Mouse (Mus musculus): ENCODE results near the gene Kirrel.

The Kirrel gene

DNA sequence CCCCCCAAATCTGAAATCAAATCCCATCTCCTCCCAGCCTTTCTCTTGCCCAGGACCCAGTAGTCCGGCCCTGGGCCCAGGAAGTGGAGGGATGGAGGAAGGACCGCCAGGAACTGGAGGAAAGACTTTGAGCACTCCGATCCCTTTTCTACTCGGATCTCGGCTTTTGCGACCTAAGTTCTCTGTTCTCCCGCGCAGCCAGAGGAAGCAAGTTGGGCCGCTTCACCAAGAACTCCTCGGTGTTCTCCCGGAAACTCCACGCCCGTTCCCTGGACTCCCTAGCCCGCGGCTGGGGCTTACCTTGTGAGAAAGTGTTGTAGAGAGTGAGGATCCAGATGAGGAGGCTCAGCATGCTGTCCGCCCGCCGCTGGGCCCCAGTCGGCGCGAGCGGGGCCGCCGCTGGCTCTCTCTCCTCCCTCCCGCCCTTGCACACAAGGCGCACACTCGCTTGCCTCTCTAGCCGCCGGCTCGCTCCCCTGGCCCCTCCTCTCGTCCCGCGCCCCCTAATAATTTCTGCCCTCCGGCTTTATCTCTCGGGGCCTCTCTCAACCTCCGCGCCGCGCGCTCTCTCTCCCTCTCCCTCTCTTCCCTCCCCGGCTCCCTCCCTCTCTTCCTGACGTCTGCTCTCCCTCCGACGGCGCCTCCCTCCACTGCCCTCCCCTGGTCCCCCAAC is at the start of gene Kirrel:
TSS of gene Kirrel (minus strand) at position 652 of the 673 bp plus-strand sequence.
- in situ Hi-C loops (cut with MseI, MboI) = no loop called here

DNA sequence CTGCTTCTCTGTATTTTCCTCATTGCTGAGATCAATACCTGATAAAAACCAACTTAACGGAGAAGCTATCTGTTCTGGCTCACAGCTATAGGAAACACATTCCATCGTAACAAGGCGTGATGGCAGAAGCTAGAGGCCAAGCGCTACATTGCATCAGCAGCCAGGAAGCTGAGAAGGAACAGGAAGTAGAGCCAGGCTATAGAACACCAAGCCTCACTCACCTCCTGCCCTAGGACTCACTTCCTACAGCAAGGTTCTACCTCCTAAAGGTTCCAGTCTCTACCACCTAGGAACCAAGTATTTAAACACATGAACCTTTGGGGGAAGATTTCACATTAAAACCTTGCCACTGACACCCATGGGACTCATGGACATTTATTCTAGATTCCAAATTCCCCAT is 49.1 kb upstream of the Kirrel start:
- in situ Hi-C loops (cut with MseI, MboI) = no loop called here

DNA sequence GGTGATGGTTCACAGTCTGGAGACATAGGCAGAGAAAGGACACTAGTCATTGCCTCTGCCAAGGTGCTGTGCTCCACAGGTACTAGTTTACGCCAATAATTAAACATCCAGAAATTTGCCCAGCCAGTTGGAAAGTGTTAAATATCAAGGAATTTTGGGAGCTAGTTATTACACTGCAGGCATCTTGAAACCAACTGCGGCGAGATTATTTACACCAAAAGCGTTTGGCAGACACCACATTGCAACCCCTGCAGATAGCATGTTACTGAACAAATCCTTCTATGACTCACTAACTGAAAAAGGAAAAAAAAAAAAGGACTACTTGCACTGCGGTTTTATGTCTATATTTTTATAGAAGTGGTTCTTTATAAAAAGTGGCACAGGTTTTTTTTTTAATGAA is 47.8 kb upstream of the Kirrel start:
- in situ Hi-C loops (cut with MseI, MboI) = no loop called here

DNA sequence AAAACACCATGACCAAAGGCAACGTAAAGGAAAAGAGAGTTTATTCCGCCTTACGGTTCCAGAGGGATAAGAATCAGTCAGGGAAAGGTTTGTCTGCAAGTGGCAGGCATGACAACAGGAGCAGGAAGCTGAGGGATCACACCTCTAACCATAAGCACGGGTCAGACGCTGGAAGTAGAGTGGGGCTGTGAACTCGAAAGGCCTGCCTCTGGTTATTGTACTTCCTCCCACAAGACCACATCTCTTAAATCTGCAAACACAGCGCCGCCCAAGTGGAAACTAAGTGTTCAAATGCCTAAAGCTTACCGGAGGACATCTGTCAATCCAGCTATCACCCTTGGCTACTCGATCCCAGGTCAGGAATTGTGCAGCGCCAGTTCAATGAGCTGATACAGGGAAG is 40.6 kb upstream of the Kirrel start:
- in situ Hi-C loops (cut with MseI, MboI) = no loop called here

DNA sequence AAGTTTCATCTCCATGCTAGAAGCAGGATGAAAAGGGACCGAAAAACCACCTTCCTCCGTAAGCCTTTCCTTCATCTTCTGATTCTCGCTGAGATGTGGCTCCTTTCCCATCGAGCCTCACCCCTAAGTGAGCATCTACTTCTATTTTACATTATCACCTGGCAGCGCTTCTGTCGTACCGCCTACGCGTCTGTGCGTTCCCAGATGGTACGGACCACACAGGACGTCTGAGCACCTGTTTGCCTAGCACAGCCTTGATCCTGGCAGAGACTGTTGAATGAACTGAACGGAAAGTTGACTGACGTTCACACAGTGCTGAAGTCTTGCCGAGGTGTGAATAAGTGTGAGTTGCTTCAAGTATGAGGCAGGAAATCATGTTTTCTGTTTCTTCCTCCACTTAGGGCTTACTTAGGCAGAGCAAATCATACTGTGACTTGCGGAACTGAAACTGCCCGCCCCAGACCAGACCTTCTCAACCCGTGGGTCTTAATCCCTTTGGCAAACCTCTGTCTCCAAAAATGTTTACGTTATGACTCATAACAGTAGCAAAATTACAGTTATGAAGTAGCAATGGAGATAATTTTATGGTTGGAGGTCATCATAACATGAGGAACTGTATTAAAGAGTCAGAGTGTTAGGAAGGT is 39.8 kb upstream of the Kirrel start:
- in situ Hi-C loops (cut with MseI, MboI) = no loop called here

DNA sequence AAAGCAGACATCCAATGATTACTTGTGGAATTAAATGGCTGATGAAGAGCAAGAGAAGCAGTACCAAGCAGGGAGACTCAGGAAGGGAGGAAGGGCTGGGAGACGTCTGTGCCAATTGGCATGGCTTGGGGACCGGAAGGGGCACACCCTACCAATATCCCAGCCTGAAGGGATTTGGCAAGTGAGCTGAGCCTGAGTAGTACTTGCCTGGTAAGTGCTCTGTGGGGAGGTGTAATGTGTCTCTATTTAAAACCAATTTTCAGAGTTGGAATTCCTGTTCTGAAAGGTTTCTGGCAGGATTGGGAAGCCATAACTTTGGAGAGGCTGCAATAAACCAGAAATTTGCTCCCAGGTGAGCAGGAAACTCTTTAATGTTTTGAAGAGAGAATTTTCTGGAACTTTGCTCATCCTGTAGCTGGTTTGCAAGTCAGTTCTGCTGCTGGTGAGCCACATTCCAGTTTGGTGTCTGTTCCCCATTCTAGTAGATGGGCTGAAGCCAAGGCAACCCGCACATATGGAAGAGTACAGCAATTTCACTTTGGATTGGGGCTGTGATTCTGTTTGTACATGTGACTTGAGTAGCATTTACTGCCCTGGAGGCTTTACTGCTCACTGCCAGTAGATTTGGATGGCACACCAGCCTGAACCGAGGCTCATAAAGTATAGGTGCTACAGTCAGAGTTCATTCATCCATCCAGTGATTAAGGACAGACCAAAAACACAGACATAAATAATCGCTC is 32.0 kb upstream of the Kirrel start:
- in situ Hi-C loops (cut with MseI, MboI) = no loop called here

DNA sequence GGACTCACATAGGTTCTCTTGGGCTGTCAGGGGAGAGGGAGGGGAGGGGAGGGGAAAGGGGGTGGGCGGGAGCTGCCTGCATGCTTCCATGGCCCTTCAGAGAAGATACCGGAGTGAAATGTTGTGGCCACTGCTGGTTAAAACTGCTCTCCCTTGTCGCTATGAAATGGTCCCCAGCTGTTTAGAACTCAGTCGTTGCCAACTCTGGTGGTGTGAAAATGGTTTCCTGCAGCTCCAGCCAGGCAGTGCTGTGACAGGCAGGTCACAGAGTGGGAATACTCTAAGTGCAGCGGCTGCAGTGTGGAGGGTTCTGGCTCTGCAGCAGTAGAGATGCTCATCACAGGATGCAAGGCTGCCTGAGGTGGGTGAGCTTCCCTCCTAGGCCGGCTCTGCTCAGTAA is 22.1 kb upstream of the Kirrel start:
- in situ Hi-C loops (cut with MseI, MboI) = no loop called here

DNA sequence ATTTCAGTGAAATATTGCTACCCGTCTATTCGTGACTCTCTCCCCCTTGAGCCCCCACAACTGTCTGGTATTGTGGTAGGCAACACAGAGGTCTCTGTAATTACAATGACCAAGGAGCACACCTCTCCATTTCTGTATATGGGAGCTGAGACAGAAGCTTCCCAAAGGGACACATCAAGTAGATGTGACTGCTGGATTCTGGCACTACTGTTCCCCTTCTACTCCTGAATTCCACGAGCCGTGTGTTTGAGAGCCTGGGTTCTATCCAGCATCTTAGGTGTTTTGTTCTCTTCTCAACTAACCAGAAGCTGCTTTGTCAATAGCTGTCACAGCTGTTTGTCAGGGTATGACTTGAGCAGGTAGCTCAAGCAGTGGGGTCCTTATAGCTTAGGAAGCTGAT is 20.5 kb upstream of the Kirrel start:
- in situ Hi-C loops (cut with MseI, MboI) = no loop called here

DNA sequence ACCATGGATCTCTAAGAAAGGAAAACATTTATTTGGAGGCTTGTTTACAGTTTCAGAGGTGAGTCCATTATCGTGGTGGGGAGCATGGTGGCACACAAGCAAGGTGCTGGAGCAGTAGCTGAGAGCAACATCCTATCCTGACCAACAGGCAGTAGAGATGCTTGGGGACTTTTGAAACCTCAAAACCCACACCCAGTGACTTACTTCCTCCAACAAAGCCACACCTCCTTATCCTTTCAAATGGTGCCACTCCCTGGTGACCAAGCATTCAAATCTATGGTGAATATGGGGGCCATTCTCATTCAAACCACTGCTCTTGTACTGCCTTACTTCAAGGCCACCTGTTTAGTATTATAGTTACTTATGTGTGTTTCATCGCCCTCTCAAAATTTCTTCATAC is 20.0 kb upstream of the Kirrel start:
- in situ Hi-C loops (cut with MseI, MboI) = no loop called here

DNA sequence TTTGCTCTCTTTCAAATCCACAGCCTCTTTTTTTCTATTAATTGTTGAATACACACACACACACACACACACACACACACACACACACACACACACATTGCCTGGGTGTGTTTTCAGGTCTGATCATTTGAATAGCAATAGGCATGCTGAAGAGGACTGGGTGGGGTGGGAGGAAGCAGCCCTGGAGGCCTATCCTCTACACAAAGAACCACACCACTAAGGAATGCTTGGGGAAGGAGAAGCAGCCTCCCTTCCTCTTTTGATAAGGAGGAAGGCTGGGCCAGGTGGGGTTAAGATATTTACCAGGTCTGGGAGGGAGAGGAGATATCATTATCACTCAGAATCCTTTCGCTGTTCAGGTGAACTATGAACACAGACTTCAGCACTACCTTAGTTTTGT is 19.2 kb upstream of the Kirrel start:
- in situ Hi-C loops (cut with MseI, MboI) = no loop called here

DNA sequence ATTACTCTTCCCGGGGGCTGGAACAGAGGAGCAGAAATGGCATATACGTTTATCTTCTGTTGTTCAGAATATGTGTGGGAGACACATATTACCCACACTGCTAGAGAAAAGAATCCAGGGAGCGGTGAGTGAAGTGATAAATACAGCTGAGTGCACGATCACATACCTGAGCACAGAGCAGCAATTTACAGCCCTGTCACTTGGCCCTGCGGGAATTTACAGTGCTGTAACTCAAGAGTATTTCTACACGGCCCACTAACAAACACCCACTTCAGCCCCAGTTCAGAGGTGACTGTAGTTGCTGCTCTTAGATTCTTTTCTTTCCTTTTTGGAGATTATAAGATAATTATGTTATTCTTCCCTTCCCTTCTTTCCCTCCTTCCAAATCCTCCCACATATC is 18.8 kb upstream of the Kirrel start:
- in situ Hi-C loops (cut with MseI, MboI) = no loop called here

DNA sequence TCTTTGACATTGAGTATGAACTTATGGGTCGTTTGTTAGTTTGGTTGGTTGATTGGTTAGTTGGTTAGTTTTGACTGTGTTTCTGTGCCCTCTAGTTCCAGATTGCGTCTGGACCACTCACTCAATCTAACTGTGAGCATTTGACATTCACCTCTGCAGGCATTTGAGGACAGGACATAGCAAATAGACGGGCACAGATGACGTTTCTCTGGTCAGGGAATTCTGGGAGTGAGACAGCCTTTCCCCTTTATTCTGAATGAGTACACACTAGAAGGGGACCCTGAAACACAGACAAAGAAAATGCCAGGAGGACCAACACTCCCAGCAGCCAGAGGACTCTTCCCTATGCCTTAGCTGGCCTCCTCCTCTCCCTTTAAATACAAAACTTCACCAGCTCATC is 2.1 kb upstream of the Kirrel start:
- in situ Hi-C loops (cut with MseI, MboI) = loop anchor here in 1 of 2 experiments (5.0 kb wide), 1 partner anchor 84 kb away; no protein-coding TSS in a partner anchor

DNA sequence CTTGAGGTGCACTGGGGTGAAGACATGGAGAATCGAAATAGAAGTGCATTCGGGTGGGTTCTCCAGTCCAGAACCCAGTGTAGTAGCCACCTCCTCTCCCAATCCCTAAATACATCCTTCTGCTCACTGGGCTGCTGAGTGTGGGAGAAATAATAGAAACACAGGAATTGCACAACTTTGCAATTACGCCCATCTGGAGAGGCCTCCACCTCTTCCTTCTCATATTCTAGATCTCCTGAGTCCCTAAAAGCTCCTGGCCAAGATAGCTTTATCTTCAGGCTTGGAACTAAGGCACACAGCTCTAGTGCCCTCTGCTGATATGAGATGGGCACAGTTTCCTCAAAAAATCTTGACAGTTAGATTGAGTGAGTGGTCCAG is 880 bp upstream of the Kirrel start:
- in situ Hi-C loops (cut with MseI, MboI) = loop anchor here in 1 of 2 experiments (5.0 kb wide), 1 partner anchor 83 kb away; no protein-coding TSS in a partner anchor

DNA sequence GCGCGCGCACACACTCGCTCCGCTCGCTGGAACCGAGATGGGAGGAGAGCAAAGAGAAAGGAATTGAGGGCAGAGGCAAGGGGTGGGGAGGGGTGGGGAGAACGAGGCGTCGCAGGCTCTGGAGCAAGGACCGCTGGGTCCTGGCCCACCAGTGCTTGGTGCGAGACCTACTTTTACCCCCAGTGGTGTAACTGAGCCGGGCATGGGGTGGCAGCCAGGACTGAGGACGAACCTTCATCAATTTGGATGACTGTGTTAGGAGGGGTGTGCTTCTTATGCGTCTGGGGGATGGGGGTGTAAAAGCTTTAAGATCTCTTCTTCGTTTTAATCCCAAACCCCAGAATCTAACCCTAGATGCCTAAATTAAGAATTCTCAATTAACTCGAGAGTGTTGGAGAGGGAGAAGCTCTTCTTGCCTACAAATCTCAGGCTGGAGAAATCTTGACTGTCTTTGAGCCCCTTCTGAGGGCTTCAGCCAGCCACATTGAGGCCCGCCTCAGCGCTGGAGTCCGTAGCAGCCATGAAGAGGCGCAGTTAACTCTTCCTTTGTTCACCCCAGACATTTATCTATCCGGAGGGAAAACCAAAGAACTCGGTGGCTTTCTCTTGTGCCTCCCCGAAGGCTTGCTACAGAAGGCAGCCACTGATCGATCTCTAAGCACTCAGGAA is 356 bp upstream of the Kirrel start:
- in situ Hi-C loops (cut with MseI, MboI) = loop anchor here in 1 of 2 experiments (5.0 kb wide), 1 partner anchor 83 kb away; no protein-coding TSS in a partner anchor

DNA sequence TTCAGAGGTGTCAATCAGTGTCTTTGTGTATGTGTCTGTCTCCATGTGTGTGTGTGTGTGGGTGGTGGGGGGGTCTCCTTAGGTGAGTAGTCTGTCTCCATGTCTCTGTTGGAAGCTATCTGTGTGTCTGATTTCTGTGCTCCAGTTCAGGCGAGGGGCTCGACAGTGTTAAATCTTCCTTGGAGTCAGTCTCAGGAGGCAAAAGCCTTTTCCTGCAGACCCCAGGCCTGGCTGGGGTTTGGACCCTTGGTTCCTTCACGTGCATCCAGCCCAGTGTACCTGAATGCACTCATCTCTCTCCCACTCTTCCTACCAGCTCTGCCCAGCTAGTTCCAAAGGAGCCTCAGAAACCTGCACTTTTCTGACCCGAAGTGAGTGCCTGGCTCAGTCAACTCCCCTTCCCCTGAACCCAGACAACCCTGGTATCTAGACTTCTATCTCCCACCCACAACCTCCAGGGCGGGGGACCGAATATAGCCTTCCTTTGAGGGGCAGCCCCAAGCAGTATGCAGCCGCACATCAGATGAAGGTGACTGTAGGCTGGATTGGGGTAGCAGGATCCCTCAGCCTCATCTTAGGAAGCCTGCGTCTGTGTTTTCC is 961 bp downstream of the Kirrel start:
- in situ Hi-C loops (cut with MseI, MboI) = no loop called here

DNA sequence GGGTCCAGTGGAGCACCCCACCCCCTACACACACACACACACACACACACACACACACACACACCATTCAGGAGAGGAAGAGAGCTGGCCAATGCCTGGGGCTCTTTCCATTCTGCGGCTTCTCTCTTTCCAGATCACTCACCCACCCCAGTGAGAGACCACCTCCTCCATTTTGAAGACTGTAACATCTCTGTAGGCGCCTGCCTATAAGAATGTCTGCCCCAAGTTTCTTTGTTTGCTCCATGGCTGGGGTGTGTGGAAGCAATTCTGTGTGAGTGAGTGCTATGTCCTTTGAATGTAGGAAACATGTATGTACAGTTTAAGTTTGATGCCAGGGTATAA is 1.5 kb downstream of the Kirrel start:
- in situ Hi-C loops (cut with MseI, MboI) = no loop called here

DNA sequence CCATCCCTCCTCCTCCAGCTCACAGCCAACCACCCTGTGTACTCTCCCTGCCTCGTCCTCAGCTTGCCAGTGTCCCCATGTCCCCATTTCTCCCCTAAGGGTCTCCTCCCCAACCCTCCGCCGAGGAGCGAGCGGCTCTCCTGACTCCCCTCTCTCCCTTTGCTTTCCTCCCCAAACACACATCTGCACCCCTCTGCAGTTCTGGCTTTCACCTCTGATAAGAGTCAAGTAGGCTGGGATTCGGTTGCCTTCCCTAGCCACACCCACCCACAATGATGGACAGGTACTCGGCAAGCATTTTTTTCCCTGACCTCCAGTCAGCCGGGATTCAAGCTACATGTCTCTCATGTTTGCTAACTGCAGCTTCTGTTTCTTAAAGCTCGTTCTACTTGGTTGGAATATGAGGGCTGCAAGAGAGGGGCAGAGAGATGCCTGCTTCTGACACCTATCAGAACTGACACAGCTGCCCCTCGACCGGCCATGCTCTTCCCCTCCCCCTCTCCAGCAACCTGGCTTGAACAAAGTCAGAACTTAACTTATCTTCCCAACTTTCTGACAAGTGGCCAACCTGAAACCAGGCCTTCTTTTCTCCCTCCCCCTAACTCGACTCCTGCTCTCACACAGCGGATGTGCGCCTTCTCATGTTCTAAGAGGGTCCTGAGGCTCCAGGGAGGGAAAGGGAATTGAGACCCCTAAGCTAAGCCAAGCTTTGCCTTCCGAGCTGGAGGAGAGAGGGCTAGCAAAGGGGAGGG is 2.0 kb downstream of the Kirrel start:
- in situ Hi-C loops (cut with MseI, MboI) = no loop called here

DNA sequence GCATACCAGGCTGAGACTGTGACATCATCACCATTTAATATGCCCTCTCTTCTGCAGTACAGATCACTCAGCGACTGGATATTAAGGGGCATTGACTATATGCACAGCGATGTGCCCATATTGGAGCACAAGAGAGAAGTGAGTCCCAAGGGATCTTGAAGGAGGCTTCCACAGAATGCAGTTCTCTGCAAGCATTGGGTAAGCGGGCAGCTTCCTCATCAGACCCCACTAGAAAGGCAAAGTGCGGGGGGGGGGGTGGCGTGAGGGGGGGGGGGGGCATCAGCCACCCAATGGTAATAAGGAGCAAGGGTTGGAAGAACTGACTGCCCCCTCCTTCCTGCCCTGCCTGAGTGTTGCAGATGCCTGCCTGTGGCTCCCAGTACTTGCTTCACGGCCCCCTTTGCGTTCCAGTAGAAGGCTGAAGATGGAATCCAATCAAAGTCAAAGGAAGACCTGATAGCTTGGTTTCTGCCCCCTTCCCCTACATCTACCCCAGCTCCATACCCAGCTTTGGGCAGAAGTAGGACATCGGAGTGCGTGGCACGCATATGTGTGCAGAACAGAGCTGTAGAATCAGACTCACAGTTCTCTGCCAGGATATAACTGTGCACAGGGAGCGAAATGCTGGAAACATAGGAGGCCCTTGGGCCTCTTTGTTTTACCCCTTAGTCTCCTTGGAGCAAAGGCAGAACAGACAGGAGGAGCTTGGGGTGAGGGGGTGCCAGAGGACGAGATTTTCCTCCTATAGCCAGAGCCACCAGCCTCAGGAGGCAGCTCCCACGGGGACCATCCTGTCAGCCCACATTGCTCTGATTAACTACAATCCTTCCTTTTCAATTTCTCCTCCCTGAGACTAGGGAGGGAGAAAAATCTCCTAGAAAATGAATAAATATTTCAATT is 3.1 kb downstream of the Kirrel start:
- in situ Hi-C loops (cut with MseI, MboI) = no loop called here

DNA sequence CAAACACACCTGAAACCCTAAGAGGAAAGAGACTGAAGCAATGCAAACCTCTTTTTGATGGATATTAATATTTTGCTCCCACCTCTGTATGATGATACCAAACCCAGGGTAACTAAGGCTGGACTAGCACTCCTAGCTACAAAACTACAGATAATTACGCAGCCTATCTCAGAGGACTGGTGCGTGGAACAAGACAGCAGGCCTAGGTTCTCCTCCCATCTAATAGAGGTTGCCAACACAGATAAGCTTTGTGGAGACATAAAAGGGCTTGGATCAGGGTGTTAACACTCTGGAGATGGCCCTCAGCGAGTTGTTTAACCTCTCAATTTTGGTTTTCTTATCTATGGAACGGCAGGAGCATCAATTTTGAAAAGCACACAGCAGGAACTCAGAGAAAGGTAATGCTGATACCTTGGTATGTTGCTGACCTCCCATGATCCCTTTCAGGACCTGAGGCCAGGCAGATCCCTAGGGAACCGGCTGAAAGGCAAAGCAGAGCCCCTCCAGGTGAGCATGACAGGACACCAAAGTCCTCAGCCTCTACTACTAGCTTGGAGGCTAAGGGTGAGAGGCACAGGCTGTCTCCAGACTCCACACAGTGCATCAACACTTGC is 5.0 kb downstream of the Kirrel start:
- in situ Hi-C loops (cut with MseI, MboI) = no loop called here

DNA sequence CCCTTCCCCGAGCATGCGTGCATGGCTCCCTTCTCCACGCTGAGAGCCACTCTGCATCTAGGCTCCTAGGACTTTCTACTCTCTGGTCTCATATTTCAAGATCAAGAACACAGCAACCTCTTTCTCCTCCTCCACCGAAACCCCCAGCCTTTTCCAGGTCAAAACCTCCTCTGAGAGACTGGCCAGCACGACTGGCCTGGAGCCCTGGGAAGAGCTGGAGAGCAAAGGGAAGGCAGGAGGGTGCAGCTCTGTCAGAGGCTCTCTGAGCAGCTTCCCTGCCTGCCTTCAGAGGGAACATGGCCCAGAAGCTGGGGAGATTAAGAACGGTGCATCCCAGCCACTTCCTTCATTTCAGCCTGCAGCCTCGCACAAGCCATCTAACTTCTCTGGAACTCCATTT is 5.8 kb downstream of the Kirrel start:
- in situ Hi-C loops (cut with MseI, MboI) = no loop called here
